Comparison of ENCODE assay signal across 22 mouse cellular contexts in genomic region chr11:84188530-84188929, GRCm38 (mm10). TPM values are rescaled to one million over a fixed set of nuclear protein-coding genes. Genes with fewer than 3 reads are reported as not detected.
"Had no signal": no experiment of that assay in that cellular context is flagged by ENCODE, and none has a peak within 500 bp of the region (broad histone marks: within the 10 kb centered on the region; RNA-seq: fewer than 3 reads in every experiment).

No protein-coding gene starts in this region.

- H3K9me3 ChIP-seq: midbrain, embryonic 13.5 days; midbrain, embryonic 15.5 days; neural tube, embryonic 12.5 days had no signal

- ATAC-seq: midbrain, embryonic 13.5 days; midbrain, embryonic 15.5 days had no signal

- DNase-seq: lung, adult 18-20 months; lung, embryonic 14.5 days; lung, postnatal 10 days; lung, postnatal 4 days; right cerebral cortex, postnatal 25 days; right cerebral cortex, postnatal 4 days; spleen, adult 18-20 months; thymus, adult 18-20 months; thymus, postnatal 14 days; thymus, postnatal 36 days had no signal

- H3K4me3 ChIP-seq: midbrain, embryonic 13.5 days; midbrain, embryonic 15.5 days; neural tube, embryonic 12.5 days had no signal

- H3K4me2 ChIP-seq: lung, embryonic 14.5 days; midbrain, embryonic 11.5 days; midbrain, embryonic 13.5 days; midbrain, embryonic 15.5 days; neural tube, embryonic 12.5 days had no signal

- H3K4me1 ChIP-seq: midbrain, embryonic 15.5 days had no signal

- H3K9ac ChIP-seq: lung, embryonic 14.5 days; midbrain, embryonic 13.5 days; midbrain, embryonic 15.5 days; neural tube, embryonic 12.5 days had no signal

- H3K36me3 ChIP-seq: midbrain, embryonic 13.5 days; midbrain, embryonic 15.5 days; neural tube, embryonic 12.5 days had no signal

- H3K27ac ChIP-seq: midbrain, embryonic 13.5 days; midbrain, embryonic 15.5 days; neural tube, embryonic 12.5 days had no signal

- H3K27me3 ChIP-seq: midbrain, embryonic 13.5 days; midbrain, embryonic 15.5 days; neural tube, embryonic 12.5 days had no signal

RNA-seq across cellular contexts. Expression of gene Gm11437, which starts 21.3 kb away (rescaled TPM):
- total RNA-seq: megakaryocyte, adult 5-6 weeks; midbrain, postnatal 0 days; monocyte, adult 5-6 weeks; neutrophil, adult 5-6 weeks had no signal
- polyA plus RNA-seq: liver, embryonic 16.5 days; lung, embryonic 14.5 days; lung, embryonic 16.5 days; midbrain, embryonic 11.5 days; neural tube, embryonic 12.5 days; stomach, embryonic 14.5 days; thymus, postnatal 0 days had no signal
